ENCODE assay signal across 19 mouse cellular contexts in the genomic region with DNA sequence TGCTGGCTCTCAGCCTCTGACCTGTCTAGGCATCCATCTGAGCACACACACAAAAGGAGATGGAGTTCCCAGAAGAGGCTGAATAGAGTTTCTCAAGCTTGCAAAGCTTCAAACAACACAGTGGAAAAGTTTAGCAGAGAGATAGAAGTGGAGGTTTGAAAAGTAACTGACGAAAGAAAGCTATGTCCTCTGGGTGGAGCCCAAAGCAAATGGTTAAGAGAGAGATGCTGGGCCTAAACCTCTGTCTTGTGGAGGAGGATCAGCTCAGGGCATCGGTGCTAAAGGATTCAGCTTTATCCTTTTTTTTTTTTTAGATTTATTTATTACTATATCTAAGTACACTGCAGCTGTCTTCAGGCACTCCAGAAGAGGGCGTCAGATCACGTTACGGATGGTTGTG. TPM values are rescaled to one million over a fixed set of nuclear protein-coding genes. Genes with fewer than 3 reads are reported as not detected.
"Had no signal": no experiment of that assay in that cellular context is flagged by ENCODE, and none has a peak within 500 bp of the region (broad histone marks: within the 10 kb centered on the region; RNA-seq: fewer than 3 reads in every experiment).

No protein-coding gene starts in this region.

- DNase-seq: retina, postnatal 1 day; right cerebral cortex, adult 18-20 months; right cerebral cortex, postnatal 14 days; right cerebral cortex, postnatal 25 days; right cerebral cortex, postnatal 4 days; spleen, adult 18-20 months; thymus, adult 18-20 months; thymus, adult 2 months; thymus, postnatal 14 days; thymus, postnatal 25 days; thymus, postnatal 36 days; thymus, postnatal 4 days had no signal

- H3K9me3 ChIP-seq: neural tube, embryonic 12.5 days; neural tube, embryonic 13.5 days; neural tube, embryonic 15.5 days; stomach, embryonic 15.5 days had no signal

- H3K27me3 ChIP-seq: neural tube, embryonic 12.5 days; neural tube, embryonic 13.5 days; neural tube, embryonic 15.5 days; stomach, embryonic 15.5 days had no signal

- H3K36me3 ChIP-seq: neural tube, embryonic 12.5 days; neural tube, embryonic 13.5 days; neural tube, embryonic 15.5 days; stomach, embryonic 15.5 days had no signal

- H3K4me2 ChIP-seq: neural tube, embryonic 12.5 days; neural tube, embryonic 13.5 days; neural tube, embryonic 15.5 days; stomach, embryonic 15.5 days had no signal

- H3K4me3 ChIP-seq: neural tube, embryonic 12.5 days; neural tube, embryonic 13.5 days; neural tube, embryonic 15.5 days; stomach, embryonic 15.5 days had no signal

- H3K27ac ChIP-seq: neural tube, embryonic 12.5 days; neural tube, embryonic 13.5 days; neural tube, embryonic 15.5 days; stomach, embryonic 15.5 days; stomach, postnatal 0 days had no signal

- H3K9ac ChIP-seq: neural tube, embryonic 12.5 days; neural tube, embryonic 13.5 days; neural tube, embryonic 15.5 days; stomach, embryonic 15.5 days had no signal

- H3K4me1 ChIP-seq: neural tube, embryonic 12.5 days; neural tube, embryonic 13.5 days; neural tube, embryonic 15.5 days; stomach, embryonic 15.5 days had no signal

RNA-seq across cellular contexts. Expression of gene Pilra, which starts 27.8 kb away (rescaled TPM):
- polyA plus RNA-seq: neural tube, embryonic 14.5 days had no signal

RNA-seq across cellular contexts. Expression of gene Pilrb1, which starts 49.6 kb away (rescaled TPM):
- polyA plus RNA-seq: neural tube, embryonic 12.5 days; neural tube, embryonic 13.5 days; neural tube, embryonic 14.5 days; neural tube, embryonic 15.5 days; testis, adult 2 months had no signal
